Mouse (Mus musculus) kidney, adult 2 months (tissue): Measurements from ENCODE around the gene A430078G23Rik.
"Not testable (repeated sequence)": the region's sequence is repeated elsewhere in the genome, so short reads cannot be mapped to it uniquely, and the experiment has no call there.

Experiments used
- CTCF ChIP-seq: fragments of 200-500 bp; conservative IDR thresholded peaks from 2 replicates; pipeline ENCODE4 v1.5.1; 2011; ENCODE audit warnings: low read depth, mild to moderate bottlenecking, control low read depth, low read length, moderate library complexity, mixed read lengths; ENCODE audit not compliant: insufficient read depth, insufficient read length
- POLR2A ChIP-seq: fragments of 200-500 bp; IDR thresholded peaks from one replicate; pipeline ENCODE4 v1.6.1; 2011; ENCODE audit warnings: low read depth, low read length, control low read depth

- TF ChIP-seq CTCF, POLR2A: not testable (repeated sequence)
Observed at GRCm38 (mm10) chr8:3340711-3341110, 12.5 kb upstream of the A430078G23Rik start.
